Mouse (Mus musculus) bone marrow, adult 2 months (tissue): ENCODE data around the gene Gsdme. TPM values are rescaled to one million over a fixed set of nuclear protein-coding genes. Genes with fewer than 3 reads are reported as not detected.
A peak's percentile ranks its signal among the peaks of the same experiment; 100 is the strongest.

Experiments
- H3K27ac ChIP-seq: fragments of 200-500 bp; 2 replicates; pipeline ENCODE4 v1.5.1; 2012; ENCODE audit warnings: low read depth, mild to moderate bottlenecking, control low read depth, inconsistent platforms, low read length; ENCODE audit not compliant: control insufficient read depth, poor library complexity, insufficient read depth
- H3K4me1 ChIP-seq: fragments of 200-500 bp; 2 replicates; pipeline ENCODE4 v1.6.1; 2011; ENCODE audit warnings: low read length; ENCODE audit not compliant: control insufficient read depth, insufficient read depth
- H3K4me3 ChIP-seq: fragments of 200-500 bp; replicated peaks from 2 replicates; pipeline ENCODE3; 2011; ENCODE audit warnings: mild to moderate bottlenecking, low read depth, low read length, control low read depth; ENCODE audit not compliant: control insufficient read depth
- CTCF ChIP-seq: fragments of 200-500 bp; IDR thresholded peaks from 2 replicates; pipeline ENCODE4 v1.5.1; 2011; ENCODE audit warnings: low read length, control low read depth; ENCODE audit not compliant: control insufficient read depth, insufficient read depth
- POLR2A ChIP-seq: fragments of 200-500 bp; IDR thresholded peaks from 2 replicates; pipeline ENCODE4 v1.6.1; 2011; ENCODE audit warnings: low read depth, mild to moderate bottlenecking, control low read depth, low read length, borderline replicate concordance; ENCODE audit not compliant: control insufficient read depth
- WGBS: fragments of 180-500 bp; shearing (Covaris S2); methylation state at CpG from one replicate; pipeline ENCODE4 v1.1.7; 2018; 5-methylcytosine and 5-hydroxymethylcytosine counted together
- polyA plus RNA-seq: library from polyadenylated mRNA; stranded (reverse); fragments of >200 nt; gene quantifications from 2 replicates; pipeline ENCODE4 v1.2.4, GENCODE M21; 2011; ENCODE audit warnings: low replicate concordance; ENCODE audit not compliant: missing spikeins, insufficient read depth, insufficient read length

Gsdme gene
- polyA plus RNA-seq, 1 experiment = 16.1 TPM

- Histone ChIP-seq H3K4me1 (peaks cover 2% of the 10 kb centered on the region; the same call in 1 of the 2 replicates), H3K4me3 (no peak overlapping the region), H3K27ac (no peak overlapping the region)
- TF ChIP-seq POLR2A (no peak), CTCF (peak; percentile 90)
- WGBS = 53% methylated on average over 6 of the region's 6 CpGs
Observed at GRCm38 (mm10) chr6:50220863-50221262, 42.8 kb downstream of the Gsdme start.

- TF ChIP-seq POLR2A = no peak
- TF ChIP-seq CTCF = no peak
- Histone ChIP-seq H3K4me1 (peaks cover 2% of the 10 kb centered on the region; the same call in 1 of the 2 replicates), H3K27ac (no peak overlapping the region; the same call in 1 of the 2 replicates), H3K4me3 (no peak overlapping the region)
- 45% methylated on average over 6 of the region's 6 CpGs for WGBS
Observed at GRCm38 (mm10) chr6:50219066-50219465, 44.6 kb downstream of the Gsdme start.

- Histone ChIP-seq H3K4me1 (peaks cover 2% of the 10 kb centered on the region; the same call in 1 of the 2 replicates), H3K4me3 (no peak overlapping the region), H3K27ac (no peak overlapping the region; the same call in 1 of the 2 replicates)
- TF ChIP-seq CTCF (no peak), POLR2A (no peak)
- WGBS = 62% methylated on average over 3 of the region's 3 CpGs
Observed at GRCm38 (mm10) chr6:50218628-50219027, 45.0 kb downstream of the Gsdme start.

GRCm38 (mm10) chr6:50215986-50216385 lies 47.7 kb downstream of the Gsdme start:
- Histone ChIP-seq H3K27ac (no peak overlapping the region), H3K4me1 (peaks cover 2% of the 10 kb centered on the region; the same call in 1 of the 2 replicates), H3K4me3 (no peak overlapping the region)
- 86% methylated on average over 4 of the region's 4 CpGs for WGBS
- TF ChIP-seq POLR2A = no peak

GRCm38 (mm10) chr6:50215373-50215745 lies 48.3 kb downstream of the Gsdme start:
- Histone ChIP-seq H3K4me3 (no peak overlapping the region), H3K27ac (no peak overlapping the region), H3K4me1 (peaks cover 2% of the 10 kb centered on the region; the same call in 1 of the 2 replicates)
- 87% methylated on average over 2 of the region's 2 CpGs for WGBS
- TF ChIP-seq POLR2A = no peak
- TF ChIP-seq CTCF = no peak

- no peak overlapping the region for H3K4me3 ChIP-seq
- peaks cover 2% of the 10 kb centered on the region; the same call in 1 of the 2 replicates for H3K4me1 ChIP-seq
- WGBS = 63% methylated on average over 2 of the region's 2 CpGs
- H3K27ac ChIP-seq = no peak overlapping the region
- TF ChIP-seq POLR2A (no peak), CTCF (no peak)
Observed at GRCm38 (mm10) chr6:50214711-50215372, 48.8 kb downstream of the Gsdme start.

GRCm38 (mm10) chr6:50205093-50205492 lies 58.6 kb downstream of the Gsdme start:
- H3K4me3 ChIP-seq = no peak overlapping the region
- H3K4me1 ChIP-seq = peaks cover 2% of the 10 kb centered on the region; the same call in 1 of the 2 replicates
- H3K27ac ChIP-seq = peak overlapping the region; percentile 43; the same call in 1 of the 2 replicates
- TF ChIP-seq POLR2A = no peak
- 64% methylated on average over 4 of the region's 4 CpGs for WGBS

- Histone ChIP-seq H3K4me1 (peaks cover 2% of the 10 kb centered on the region; the same call in 1 of the 2 replicates), H3K27ac (no peak overlapping the region), H3K4me3 (no peak overlapping the region)
- WGBS = 79% methylated on average over 4 of the region's 4 CpGs
- no peak for TF ChIP-seq POLR2A
- TF ChIP-seq CTCF = no peak
Observed at GRCm38 (mm10) chr6:50204356-50204755, 59.3 kb downstream of the Gsdme start.
